Mouse (Mus musculus) layer of hippocampus, postnatal 36 days (tissue): ENCODE measurements at regions not wholly inside any gene's neighbourhood (a gene's known extent, or its start where the extent isn't known, plus 50 kb on each side); places are given as distances from the start of the nearest gene placed in this dataset.
A peak's percentile ranks its signal among the peaks of the same experiment; 100 is the strongest.
"Not testable (repeated sequence)": the region's sequence is repeated elsewhere in the genome, so short reads cannot be mapped to it uniquely, and the experiment has no call there.

Experiments
- DNase-seq, 2 experiments: peaks; one replicate each; pipeline ENCODE4 v3.0.0; 2022

DNA sequence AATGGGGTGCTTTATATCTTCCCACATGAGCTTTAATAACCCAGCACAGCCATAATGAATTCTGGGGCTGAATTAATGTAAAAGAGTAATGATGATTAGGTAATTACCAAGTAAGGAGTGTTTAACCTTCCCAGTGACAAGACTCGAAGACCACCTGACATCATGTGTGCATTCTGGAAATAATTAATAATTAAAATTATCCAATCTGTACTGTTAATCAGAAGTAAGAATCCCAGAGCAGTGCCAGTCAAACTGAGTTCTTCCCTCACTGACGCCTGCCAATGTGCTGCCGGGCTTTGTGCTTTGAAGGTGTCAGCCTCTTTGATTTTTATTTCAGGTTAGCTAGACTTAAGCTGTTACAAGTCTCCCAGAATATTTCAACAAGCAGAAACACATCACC, 183.0 kb upstream of the Plxna2 start:
- no peak for DNase-seq

DNA sequence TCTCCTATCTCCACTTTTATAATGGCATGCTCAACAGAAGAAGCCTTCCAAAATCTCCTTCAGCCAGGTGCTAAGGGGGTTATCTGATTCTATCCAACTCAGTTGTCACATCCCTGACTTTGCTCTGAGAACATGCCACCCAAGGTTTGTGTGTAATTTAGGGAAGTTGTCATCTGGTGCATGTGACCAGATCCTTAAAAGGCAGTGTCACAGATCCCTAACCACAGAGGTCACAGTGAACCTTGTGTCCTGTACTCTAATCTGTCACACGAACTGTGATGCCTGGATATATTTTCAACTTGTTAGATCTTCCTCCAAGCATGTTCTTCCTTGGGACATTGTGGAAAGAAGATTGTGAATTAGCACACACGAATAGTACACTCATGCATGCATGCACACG, 189.4 kb upstream of the Plxna2 start:
- DNase-seq = no peak

GRCm38 (mm10) chr1:194426293-194426692, 191.7 kb upstream of the Plxna2 start:
- DNase-seq = no peak

DNA sequence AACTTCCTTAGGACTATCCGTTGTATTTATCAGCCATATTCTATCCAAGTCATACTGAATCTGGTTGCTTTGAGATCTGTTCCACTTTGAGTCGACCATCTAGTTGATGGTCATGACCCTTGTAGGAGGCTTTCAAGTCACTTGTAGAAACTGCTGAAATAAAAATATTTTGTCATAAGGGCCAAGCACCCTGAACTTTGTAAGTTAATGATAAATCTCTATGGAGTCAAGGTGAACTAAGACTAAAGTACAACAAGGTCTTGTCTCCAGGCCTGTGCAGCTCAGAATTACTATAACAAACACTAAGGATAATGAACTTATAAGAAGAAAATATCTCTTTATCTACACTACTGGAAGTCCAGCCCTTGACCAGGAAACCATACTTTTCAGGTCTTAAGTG, 193.8 kb upstream of the Plxna2 start:
- no peak for DNase-seq

DNA sequence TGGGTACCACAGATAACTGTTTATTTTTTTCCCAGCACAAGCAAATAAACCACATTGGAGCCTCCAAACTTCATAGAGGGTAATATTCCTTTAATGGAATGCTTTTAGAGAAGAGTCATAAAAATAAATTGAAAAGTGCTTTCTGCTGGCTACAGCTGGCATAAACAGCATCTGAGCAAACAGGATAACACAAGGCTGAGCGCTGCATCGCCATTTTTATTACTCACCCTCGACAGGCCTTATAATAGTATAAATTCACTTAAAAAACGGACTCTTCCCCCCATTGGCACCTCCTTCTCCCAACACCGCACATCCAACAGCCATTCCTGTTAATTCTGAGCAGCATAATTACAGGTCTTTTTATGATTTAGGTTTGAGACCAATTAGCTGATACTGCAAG, 205.8 kb upstream of the Plxna2 start:
- DNase-seq = peak in 1 of 2 experiments; percentile 3

- no peak for DNase-seq
Measured at GRCm38 (mm10) chr1:194411788-194412187, 206.2 kb upstream of the Plxna2 start.

- DNase-seq = no peak
Measured at GRCm38 (mm10) chr1:194399281-194399680, 218.7 kb upstream of the Plxna2 start.

- no peak for DNase-seq
Measured at GRCm38 (mm10) chr1:194396754-194397460, 221.1 kb upstream of the Plxna2 start.

- no peak for DNase-seq
Measured at GRCm38 (mm10) chr1:194393720-194394119, 224.3 kb upstream of the Plxna2 start.

- no peak for DNase-seq
Measured at GRCm38 (mm10) chr1:194390202-194390601, 227.8 kb upstream of the Plxna2 start.

DNA sequence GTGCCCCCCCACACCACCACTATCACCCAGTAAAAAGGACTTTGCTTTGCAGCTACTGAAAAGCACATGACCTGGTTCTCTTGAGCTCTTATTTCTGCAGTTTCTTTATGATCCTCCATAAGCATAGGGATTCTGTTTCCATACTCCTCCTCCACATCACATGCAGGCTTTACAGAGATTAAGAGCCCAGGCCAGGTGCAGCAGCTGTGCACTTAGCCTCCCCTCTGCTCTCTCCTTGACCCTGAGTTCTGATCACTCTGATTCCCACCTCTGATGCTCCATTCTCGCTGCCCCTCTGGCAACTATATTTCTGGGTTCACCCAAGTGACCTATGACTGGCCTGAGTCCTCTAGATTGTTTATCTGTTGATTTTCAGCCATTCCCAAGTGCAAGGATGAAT, 239.9 kb upstream of the Plxna2 start:
- no peak for DNase-seq

- not testable (repeated sequence) for DNase-seq
Measured at GRCm38 (mm10) chr1:194373511-194373910, 244.5 kb upstream of the Plxna2 start.

DNA sequence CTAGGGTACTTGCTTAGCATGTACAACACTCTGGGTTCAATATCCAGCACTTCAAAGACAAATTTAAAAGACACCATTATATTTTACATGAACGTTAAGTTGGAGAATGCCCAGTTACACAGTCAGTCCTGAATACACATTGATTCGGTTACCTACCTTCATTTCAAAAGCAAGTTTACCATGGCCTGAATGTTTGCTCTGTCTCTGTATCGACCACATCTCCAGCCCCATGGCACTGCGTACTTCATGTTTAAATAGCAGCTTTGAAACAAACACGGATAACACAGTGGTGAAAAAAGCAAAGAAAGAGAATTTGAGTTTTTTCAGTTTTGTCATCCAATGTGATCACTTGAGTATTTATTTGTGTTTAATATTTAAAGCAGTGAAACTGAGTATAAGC, 254.1 kb upstream of the Plxna2 start:
- no peak for DNase-seq

GRCm38 (mm10) chr1:194363129-194363768, 254.8 kb upstream of the Plxna2 start:
- no peak for DNase-seq

- DNase-seq = no peak
Measured at GRCm38 (mm10) chr1:194362298-194362697, 255.7 kb upstream of the Plxna2 start.

- DNase-seq = no peak
Measured at GRCm38 (mm10) chr1:194361316-194361715, 256.7 kb upstream of the Plxna2 start.

GRCm38 (mm10) chr1:194354332-194355120, 263.5 kb upstream of the Plxna2 start:
- no peak for DNase-seq

GRCm38 (mm10) chr1:194345304-194346033, 272.5 kb upstream of the Plxna2 start:
- DNase-seq = no peak

DNA sequence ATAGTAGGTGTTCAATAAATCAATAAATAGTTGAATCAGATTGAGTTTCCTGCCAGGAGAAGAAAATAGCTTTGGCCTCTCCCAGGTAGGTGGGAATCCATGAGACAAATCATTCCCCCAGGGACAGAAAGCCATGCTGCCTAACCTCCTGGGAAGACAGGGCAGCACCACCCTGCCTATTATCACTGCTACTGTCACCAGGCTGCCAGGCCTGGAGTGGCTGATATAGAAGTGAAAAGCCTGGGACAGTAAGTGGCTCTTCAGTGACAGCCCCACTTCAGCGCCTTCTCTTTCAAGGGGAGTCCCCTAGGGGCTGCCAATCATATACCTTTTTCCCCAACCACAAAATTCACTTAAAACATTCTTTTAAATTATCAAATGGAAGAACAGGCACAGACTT, 275.4 kb upstream of the Plxna2 start:
- DNase-seq = no peak

DNA sequence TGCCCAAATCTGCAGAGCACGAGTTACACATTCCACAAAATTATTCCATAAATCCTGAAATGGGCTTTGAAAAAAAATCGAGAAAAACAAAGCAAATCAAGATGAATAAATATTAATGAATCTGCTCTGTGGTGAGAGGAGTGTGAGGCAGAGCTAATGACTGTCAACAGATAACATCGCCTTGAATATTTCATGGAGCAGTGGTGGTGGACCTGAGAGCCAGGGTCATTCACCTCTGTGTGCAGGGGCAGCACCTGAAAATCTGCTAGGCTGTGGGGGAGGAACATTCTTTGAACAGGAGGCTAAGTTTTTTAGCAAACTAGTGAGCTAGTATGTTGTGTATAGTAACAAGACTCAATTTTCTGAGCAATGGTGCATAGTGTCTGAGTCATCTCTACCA, 276.3 kb upstream of the Plxna2 start:
- DNase-seq = no peak

- peak; percentile 45 to 48 for DNase-seq
Measured at GRCm38 (mm10) chr1:194334752-194335719, 283.0 kb upstream of the Plxna2 start.

DNA sequence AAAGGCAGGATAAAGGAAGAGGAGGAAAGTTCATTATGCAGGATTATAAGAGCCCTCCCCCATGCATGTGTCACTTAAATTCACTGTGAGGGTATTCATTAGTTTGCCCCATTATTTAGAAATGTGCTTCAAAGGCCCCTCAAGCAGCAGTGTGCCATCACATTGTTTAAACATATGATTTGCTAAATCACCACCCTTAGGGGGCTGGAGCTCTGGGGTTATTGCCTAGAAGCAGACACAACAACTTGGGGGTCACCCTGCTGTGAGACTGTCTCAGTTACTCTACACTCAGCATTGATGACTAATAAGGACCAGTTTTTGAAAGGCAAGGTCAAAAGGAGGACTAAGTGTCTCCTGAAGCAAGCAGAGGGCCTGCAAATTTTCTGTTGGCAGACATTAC, 285.4 kb upstream of the Plxna2 start:
- DNase-seq = no peak
